Mouse (Mus musculus) intestine, embryonic 15.5 days (tissue): ENCODE measurements around the gene Zfp366. TPM values are rescaled to one million over a fixed set of nuclear protein-coding genes. Genes with fewer than 3 reads are reported as not detected.
A peak's percentile ranks its signal among the peaks of the same experiment; 100 is the strongest.

Experiments
- ATAC-seq: fragments of 200-750 bp; cut with Nextera tagmentation; 2 replicates; pipeline ENCODE4 v1.8.0; 2017; ENCODE audit warnings: moderate TSS enrichment, moderate library complexity
- H3K27ac ChIP-seq: fragments of 300-500 bp; sonication (generic); 2 replicates; pipeline ENCODE4 v1.5.1; 2015; ENCODE audit warnings: mild to moderate bottlenecking, inconsistent platforms
- H3K27me3 ChIP-seq: fragments of 300-500 bp; sonication (generic); replicated peaks from 2 replicates; pipeline ENCODE4 v1.6.1; 2015; ENCODE audit warnings: inconsistent platforms
- H3K36me3 ChIP-seq: fragments of 300-500 bp; sonication (generic); 2 replicates; pipeline ENCODE4 v1.6.1; 2015; ENCODE audit warnings: inconsistent platforms
- H3K4me1 ChIP-seq: fragments of 300-500 bp; sonication (generic); replicated peaks from 2 replicates; pipeline ENCODE4 v1.6.1; 2015; ENCODE audit warnings: inconsistent platforms
- H3K4me2 ChIP-seq: fragments of 300-500 bp; sonication (generic); replicated peaks from 2 replicates; pipeline ENCODE4 v1.6.1; 2015; ENCODE audit warnings: mild to moderate bottlenecking, inconsistent platforms
- H3K4me3 ChIP-seq: fragments of 300-500 bp; sonication (generic); replicated peaks from 2 replicates; pipeline ENCODE4 v1.5.1; 2015; ENCODE audit warnings: inconsistent platforms
- H3K9ac ChIP-seq: fragments of 300-500 bp; sonication (generic); 2 replicates; pipeline ENCODE4 v1.6.1; 2015; ENCODE audit warnings: inconsistent platforms
- H3K9me3 ChIP-seq: fragments of 300-500 bp; sonication (generic); 2 replicates; pipeline ENCODE4 v1.6.1; 2016; ENCODE audit warnings: inconsistent platforms
- whole genome bisulfite sequencing: fragments of 180-500 bp; shearing (Covaris S2); methylation state at CpG from one replicate; pipeline ENCODE4 v1.1.7; 2015; 5-methylcytosine and 5-hydroxymethylcytosine counted together
- polyA plus RNA-seq: library from polyadenylated mRNA; unstranded; fragments of >200 nt; fragmentation: Nextera tagmentation; extraction: Ambion mirVana; gene quantifications from 2 replicates; pipeline ENCODE4 v1.2.1, GENCODE M21; 2015

The Zfp366 gene
- polyA plus RNA-seq, 1 experiment from 2014 or later: 0.48 TPM

DNA sequence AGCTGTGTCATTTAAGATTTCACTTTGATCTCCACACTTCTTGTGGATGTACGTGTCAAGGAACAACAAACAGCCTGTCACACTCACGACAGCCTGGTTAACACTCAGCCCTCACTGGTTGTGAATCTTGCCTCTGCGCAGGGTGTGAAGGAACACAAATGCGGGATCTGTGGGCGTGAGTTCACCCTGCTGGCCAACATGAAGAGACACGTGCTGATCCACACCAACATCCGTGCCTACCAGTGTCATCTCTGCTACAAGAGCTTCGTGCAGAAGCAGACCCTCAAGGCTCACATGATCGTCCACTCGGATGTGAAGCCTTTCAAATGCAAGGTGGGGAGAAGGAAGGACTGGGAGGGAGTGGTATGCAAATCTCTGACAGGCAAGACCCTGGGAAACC is 49.3 kb downstream of the Zfp366 start:
- ATAC-seq: no peak
- no peak overlapping the region for H3K9ac ChIP-seq
- 73% methylated on average over 10 of the region's 10 CpGs for WGBS

DNA sequence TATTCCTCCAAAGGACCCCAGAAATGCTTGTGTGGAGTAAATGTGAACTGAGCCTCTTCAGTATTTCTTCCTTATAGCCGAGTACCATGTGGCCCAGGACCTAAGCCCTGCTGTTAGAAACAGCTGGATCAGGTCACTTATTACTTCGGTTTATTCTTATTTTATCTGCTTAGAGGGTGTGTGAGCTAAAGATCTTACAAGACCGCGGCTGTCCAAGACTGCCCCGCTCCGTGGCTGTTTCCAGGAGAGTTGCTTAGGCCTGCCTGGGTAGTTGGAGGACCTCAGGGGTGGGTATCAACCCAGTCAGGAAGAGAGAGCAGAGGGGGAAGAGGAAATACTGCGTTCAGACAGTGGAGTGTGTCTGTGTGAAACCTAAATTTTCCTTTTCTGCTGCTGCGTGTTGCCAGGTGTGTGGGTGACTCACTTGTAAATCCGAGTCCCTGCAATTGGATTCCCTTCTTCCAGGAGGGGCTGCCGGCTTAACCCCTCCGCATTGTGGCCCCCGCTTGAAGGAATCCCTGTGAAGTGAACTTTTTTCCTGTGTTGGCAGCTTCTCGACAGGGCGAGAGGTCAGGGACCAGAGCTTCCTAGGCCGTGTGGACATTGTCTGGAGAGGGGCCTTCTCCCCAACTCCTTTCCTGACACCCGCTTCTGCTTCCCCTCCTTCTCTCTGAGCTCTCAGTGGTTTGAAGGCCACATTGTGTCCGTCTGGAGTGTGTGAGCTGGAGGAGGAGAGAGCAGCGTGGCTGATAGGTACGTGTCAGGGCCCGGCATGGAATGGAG is 51.0 kb downstream of the Zfp366 start:
- WGBS: 69% methylated on average over 20 of the region's 20 CpGs
- no peaks in the 10 kb centered on the region for H3K36me3 ChIP-seq
- H3K4me3 ChIP-seq: no peak overlapping the region
- H3K27ac ChIP-seq: no peak overlapping the region
- ATAC-seq: no peak
- H3K4me2 ChIP-seq: no peak overlapping the region
- no peak overlapping the region for H3K9ac ChIP-seq
- peaks cover 23% of the 10 kb centered on the region for H3K4me1 ChIP-seq
- H3K27me3 ChIP-seq: no peaks in the 10 kb centered on the region
- no peaks in the 10 kb centered on the region for H3K9me3 ChIP-seq

More for the DNA sequence above, 49.3 kb downstream of the Zfp366 start:
- peaks cover 19% of the 10 kb centered on the region for H3K4me1 ChIP-seq
- H3K36me3 ChIP-seq: no peaks in the 10 kb centered on the region
- no peak overlapping the region for H3K27ac ChIP-seq
- no peaks in the 10 kb centered on the region for H3K27me3 ChIP-seq
- H3K9me3 ChIP-seq: no peaks in the 10 kb centered on the region
- no peak overlapping the region for H3K4me3 ChIP-seq
- H3K4me2 ChIP-seq: no peak overlapping the region

DNA sequence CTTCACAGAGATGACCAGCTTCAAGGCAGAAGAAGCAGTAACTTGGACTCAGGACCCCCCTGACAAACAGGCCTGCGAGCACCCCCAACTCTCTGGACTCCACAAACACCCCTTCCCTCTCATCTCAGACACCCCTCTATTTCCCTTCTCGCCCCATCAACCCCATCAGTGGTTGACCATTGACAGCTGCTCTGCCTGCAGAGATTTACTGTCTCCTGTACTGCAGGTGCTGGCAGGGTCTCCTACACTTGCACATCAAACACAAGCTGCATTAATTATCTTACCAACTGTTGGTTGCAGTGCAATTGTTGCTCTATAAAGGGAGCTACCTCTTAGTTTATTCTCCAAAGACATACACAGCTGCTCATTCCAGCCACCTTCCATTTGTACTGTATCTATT is 51.6 kb downstream of the Zfp366 start:
- Histone ChIP-seq H3K27me3 (no peaks in the 10 kb centered on the region), H3K36me3 (no peaks in the 10 kb centered on the region), H3K4me2 (no peak overlapping the region), H3K9me3 (no peaks in the 10 kb centered on the region), H3K27ac (no peak overlapping the region), H3K9ac (no peak overlapping the region), H3K4me3 (no peak overlapping the region), H3K4me1 (peaks cover 23% of the 10 kb centered on the region)
- WGBS: 88% methylated on average over 2 of the region's 2 CpGs
- no peak for ATAC-seq

DNA sequence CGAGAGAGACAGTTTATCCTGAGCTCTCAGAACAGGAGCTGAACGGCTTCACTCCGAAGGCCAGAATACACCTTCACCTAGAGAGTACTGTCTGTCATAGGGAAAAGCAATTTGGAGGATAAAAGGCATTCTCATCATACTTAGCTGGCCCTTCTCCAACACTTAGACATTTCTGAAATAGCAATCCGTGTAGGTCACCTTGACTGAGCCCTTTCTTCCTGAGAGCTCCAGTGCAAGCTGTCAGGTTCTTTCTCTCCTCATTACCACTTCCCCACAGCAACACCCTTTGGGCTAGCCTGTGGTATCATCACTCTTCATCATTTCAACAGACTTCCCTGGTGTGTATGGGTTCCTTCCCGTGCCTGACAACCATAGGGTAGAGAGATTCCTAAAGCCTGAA is 52.5 kb downstream of the Zfp366 start:
- no peak for ATAC-seq
- Histone ChIP-seq H3K9ac (no peak overlapping the region), H3K4me1 (peaks cover 23% of the 10 kb centered on the region), H3K9me3 (no peaks in the 10 kb centered on the region), H3K4me2 (no peak overlapping the region), H3K36me3 (no peaks in the 10 kb centered on the region), H3K27me3 (no peaks in the 10 kb centered on the region), H3K27ac (peak overlapping the region; percentile 91), H3K4me3 (no peak overlapping the region)
- 73% methylated on average over 5 of the region's 5 CpGs for WGBS

DNA sequence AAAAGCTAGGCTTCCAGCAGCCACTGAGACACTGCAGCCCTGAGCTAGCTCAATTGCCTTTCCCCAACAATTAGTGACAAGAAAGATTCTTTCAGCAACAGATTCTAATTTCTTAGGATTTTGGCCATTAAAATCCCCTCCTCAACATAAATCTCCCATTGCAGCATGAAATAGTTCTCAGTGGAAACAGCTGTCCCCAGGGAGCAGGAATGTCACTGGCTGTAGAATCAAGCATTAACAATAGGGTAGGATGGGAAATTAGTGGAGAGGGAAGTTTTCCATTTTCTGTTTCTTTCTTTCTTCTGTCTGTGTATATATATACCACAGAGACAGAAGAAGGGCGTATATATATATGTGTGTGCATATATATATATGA is 53.2 kb downstream of the Zfp366 start:
- Histone ChIP-seq H3K4me3 (no peak overlapping the region), H3K27ac (peak overlapping the region; percentile 91), H3K9me3 (no peaks in the 10 kb centered on the region), H3K4me2 (no peak overlapping the region), H3K36me3 (no peaks in the 10 kb centered on the region), H3K4me1 (peaks cover 23% of the 10 kb centered on the region), H3K9ac (no peak overlapping the region), H3K27me3 (no peaks in the 10 kb centered on the region)
- 43% methylated on average over 1 of the region's 1 CpGs for WGBS
- ATAC-seq: no peak

DNA sequence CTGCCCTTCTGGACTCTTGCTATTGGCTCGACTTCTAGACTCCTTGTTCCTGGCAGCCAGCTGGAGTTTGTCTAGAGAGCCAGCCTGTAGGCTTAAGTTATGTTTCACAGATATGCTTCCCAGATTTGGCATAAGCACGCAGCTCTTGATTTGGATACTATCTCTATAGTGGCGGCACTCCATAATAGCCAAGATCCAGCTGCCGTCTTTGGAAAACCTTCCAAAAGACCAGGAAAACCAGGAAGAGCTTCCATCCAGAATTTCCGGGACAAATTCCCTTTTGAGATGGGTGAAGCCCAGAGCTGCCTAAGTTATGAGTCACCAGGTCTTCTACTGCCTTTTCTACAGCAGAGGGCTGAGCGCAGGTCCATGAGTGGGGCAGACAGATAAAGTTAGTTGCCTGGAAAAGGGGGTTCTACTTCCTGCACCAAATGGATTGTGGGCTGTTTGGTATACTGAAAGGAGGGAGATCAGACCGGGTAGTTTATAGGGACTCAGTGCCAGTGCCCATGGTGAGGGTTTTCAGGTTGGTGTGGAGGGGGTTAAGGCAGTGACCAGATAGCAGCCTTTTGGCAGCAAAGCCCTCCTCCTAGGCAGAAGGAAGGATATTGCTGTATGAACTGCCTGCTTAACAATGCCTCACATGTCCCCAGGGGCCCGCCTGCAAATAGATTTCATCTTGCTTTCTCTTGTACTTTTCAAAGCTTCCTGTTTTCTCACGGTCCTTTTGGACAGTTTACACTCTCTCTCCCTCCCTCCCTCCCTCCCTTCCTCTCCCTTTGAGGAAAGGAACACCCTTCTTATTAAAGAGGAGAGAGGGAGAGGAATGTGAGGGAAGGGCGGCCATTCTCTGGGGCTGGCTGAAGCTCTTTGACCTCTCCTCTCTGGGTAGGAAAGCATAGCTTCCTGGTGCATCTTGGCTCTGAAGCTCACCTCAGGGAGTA is 53.9 kb downstream of the Zfp366 start:
- H3K9ac ChIP-seq: no peak overlapping the region
- ATAC-seq: peak; percentile 71
- no peaks in the 10 kb centered on the region for H3K27me3 ChIP-seq
- H3K4me1 ChIP-seq: peaks cover 23% of the 10 kb centered on the region
- H3K4me3 ChIP-seq: no peak overlapping the region
- H3K9me3 ChIP-seq: no peaks in the 10 kb centered on the region
- H3K4me2 ChIP-seq: peak overlapping the region; percentile 18; the same call in 1 of the 2 replicates
- WGBS: 37% methylated on average over 10 of the region's 10 CpGs
- peak overlapping the region; percentile 91 for H3K27ac ChIP-seq
- H3K36me3 ChIP-seq: no peaks in the 10 kb centered on the region

DNA sequence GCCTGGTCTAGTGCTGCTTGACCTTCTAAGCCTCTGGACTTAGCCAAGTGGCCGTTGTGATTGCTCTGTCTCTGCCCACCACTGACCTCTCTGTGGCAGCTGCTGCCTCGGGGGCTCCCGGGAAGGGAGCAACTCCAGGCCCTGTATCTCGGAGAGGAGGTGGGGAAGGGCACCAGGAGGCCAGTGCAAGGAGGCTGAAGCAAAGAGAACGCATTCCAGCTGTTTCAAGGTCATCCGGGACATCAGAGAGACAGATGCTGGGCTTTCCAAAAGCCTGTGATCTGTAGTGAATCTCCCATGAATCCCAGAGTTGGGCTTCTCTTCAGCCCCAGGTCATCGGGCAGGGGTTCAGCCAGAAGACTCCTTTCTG is 54.5 kb downstream of the Zfp366 start:
- H3K27ac ChIP-seq: peak overlapping the region; percentile 91
- H3K4me1 ChIP-seq: peaks cover 23% of the 10 kb centered on the region
- H3K4me3 ChIP-seq: no peak overlapping the region
- H3K27me3 ChIP-seq: no peaks in the 10 kb centered on the region
- 17% methylated on average over 7 of the region's 7 CpGs for WGBS
- H3K9me3 ChIP-seq: no peaks in the 10 kb centered on the region
- H3K9ac ChIP-seq: no peak overlapping the region
- peak overlapping the region; percentile 12; the same call in 1 of the 2 replicates for H3K4me2 ChIP-seq
- no peaks in the 10 kb centered on the region for H3K36me3 ChIP-seq
- no peak; the same call in none of the 2 replicates for ATAC-seq

DNA sequence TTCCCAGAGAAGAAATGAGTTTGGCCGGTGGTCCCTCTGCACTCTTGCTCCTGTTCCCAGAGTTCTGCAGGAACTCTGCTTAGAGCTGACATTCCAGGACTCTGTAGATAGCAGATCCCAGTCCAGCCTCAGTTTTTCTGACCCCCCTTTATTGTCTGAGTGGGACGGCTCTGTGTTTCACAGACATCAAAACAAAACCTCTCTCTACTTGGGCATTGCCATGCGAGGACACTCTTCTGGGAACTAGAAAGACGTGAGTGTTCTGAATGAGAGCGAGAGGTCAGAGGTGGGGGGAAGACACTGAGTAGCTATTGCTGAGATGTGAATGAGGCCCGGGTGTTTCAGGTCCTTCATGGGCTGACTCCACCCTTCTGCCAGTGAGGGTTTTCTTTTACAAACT is 55.1 kb downstream of the Zfp366 start:
- Histone ChIP-seq H3K9me3 (no peaks in the 10 kb centered on the region), H3K4me2 (no peak overlapping the region), H3K4me3 (no peak overlapping the region), H3K9ac (no peak overlapping the region), H3K36me3 (no peaks in the 10 kb centered on the region), H3K27ac (peak overlapping the region; percentile 91), H3K27me3 (no peaks in the 10 kb centered on the region), H3K4me1 (peaks cover 23% of the 10 kb centered on the region)
- ATAC-seq: no peak
- WGBS: 38% methylated on average over 6 of the region's 6 CpGs

DNA sequence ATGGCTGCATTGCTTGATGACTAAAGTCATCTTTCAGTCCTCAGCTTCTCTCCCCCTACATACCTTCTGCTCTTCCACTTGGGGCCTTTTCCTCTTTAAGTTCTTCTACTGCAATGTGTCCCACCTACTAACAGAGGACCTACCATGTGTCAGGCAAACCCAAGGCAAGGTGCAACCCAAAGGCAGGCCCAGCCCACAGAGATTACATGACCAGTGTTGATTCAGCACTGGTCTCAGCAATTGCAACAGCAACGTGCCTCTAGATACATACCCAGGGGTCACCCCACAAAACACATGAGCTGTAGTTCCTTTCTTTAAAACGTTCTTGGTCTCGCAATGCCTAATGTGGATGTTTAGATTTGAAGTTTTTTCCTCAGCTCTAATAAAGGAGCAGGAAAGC is 57.4 kb downstream of the Zfp366 start:
- peaks cover 18% of the 10 kb centered on the region for H3K4me1 ChIP-seq
- no peak overlapping the region for H3K27ac ChIP-seq
- WGBS: 71% methylated on average over 3 of the region's 3 CpGs

DNA sequence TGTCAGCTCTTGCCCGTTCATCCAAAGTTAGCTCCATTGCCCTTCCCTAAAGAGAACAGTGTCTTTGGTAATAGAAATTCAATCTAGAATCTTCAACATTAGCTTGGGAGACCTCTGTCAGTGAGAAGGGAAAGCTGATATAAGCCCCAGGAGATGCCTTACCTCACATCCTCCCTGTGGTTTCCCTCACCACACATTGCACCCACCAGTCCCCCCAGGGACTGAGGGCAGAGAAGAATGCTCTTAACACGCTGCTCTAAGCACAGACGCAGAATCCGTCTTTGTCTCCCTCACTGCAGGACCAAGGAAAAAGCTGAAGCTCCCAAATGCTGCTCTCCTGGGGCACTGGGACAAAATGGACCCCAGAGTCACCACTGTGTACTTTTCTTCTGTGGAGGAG is 58.3 kb downstream of the Zfp366 start:
- ATAC-seq: no peak
- peaks cover 18% of the 10 kb centered on the region for H3K4me1 ChIP-seq
- no peak overlapping the region for H3K9ac ChIP-seq
- H3K4me3 ChIP-seq: no peak overlapping the region
- no peak overlapping the region for H3K27ac ChIP-seq
- WGBS: 74% methylated on average over 4 of the region's 4 CpGs
- no peaks in the 10 kb centered on the region for H3K9me3 ChIP-seq
- no peaks in the 10 kb centered on the region for H3K36me3 ChIP-seq
- H3K27me3 ChIP-seq: no peaks in the 10 kb centered on the region
- no peak overlapping the region for H3K4me2 ChIP-seq

More for the DNA sequence above, 57.4 kb downstream of the Zfp366 start:
- no peaks in the 10 kb centered on the region for H3K27me3 ChIP-seq
- no peak for ATAC-seq
- no peaks in the 10 kb centered on the region for H3K36me3 ChIP-seq
- no peaks in the 10 kb centered on the region for H3K9me3 ChIP-seq
- no peak overlapping the region for H3K9ac ChIP-seq
- H3K4me2 ChIP-seq: no peak overlapping the region
- no peak overlapping the region for H3K4me3 ChIP-seq

DNA sequence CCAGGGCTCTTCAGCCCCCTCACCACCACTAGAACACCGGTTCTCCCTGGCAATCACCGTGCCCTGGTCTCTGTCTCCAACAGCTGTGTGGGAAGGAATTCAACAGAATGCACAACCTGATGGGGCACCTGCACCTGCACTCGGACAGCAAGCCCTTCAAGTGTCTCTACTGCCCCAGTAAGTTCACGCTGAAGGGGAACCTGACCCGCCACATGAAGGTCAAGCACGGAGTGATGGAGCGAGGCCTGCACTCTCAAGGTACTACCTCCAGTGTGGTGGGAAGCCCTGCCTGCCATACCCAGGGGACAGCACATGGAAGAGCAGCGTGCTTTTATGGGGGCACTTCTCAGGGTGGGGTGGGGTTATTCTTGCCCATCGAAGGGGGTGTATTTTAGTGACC is 59.2 kb downstream of the Zfp366 start:
- Histone ChIP-seq H3K27ac (no peak overlapping the region), H3K4me1 (peaks cover 11% of the 10 kb centered on the region), H3K27me3 (no peaks in the 10 kb centered on the region), H3K4me3 (no peak overlapping the region), H3K9me3 (no peaks in the 10 kb centered on the region), H3K36me3 (no peaks in the 10 kb centered on the region), H3K9ac (no peak overlapping the region), H3K4me2 (no peak overlapping the region)
- no peak for ATAC-seq
- 88% methylated on average over 9 of the region's 9 CpGs for WGBS

DNA sequence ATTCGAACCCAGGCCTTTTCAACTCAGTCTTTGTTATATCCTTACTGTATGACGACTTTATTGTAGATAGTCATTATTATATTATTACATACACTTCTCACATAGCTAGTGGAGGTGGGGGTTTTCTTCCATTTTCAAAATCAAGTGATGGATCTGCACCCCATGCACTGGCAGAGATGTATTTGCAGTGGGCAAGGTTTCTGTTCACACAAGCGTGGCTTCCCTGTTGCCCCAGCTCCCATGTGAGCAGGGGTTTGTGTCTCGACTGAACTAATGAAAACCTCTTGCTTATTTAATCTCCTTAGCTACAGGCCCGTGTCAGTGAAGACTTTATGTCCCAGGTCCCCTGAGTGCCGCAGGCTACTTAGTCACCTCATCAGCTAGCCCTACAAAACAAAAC is 59.8 kb downstream of the Zfp366 start:
- Histone ChIP-seq H3K27ac (no peak overlapping the region), H3K4me3 (no peak overlapping the region), H3K27me3 (no peaks in the 10 kb centered on the region), H3K36me3 (no peaks in the 10 kb centered on the region), H3K4me2 (no peak overlapping the region), H3K4me1 (0 out of 2 replicates have a peak, but pooled peaks cover 7% of the 10 kb centered on the region), H3K9ac (no peak overlapping the region), H3K9me3 (no peaks in the 10 kb centered on the region)
- WGBS: 64% methylated on average over 6 of the region's 6 CpGs
- no peak for ATAC-seq
